Mouse (Mus musculus) limb, embryonic 15.5 days (tissue): ENCODE measurements around the gene Gm42674. TPM values are rescaled to one million over a fixed set of nuclear protein-coding genes. Genes with fewer than 3 reads are reported as not detected.

Source experiments
- ATAC-seq: fragments of 200-750 bp; cut with Nextera tagmentation; 2 replicates; pipeline ENCODE4 v1.8.0; 2017; ENCODE audit warnings: low read depth, moderate TSS enrichment; ENCODE audit not compliant: insufficient number of reproducible peaks, low FRiP score, low TSS enrichment
- H3K27ac ChIP-seq: fragments of 300-500 bp; sonication (generic); 2 replicates; pipeline ENCODE4 v1.5.1; 2015; ENCODE audit warnings: moderate library complexity, mild to moderate bottlenecking, inconsistent platforms
- H3K27me3 ChIP-seq: fragments of 300-500 bp; sonication (generic); 2 replicates; pipeline ENCODE4 v1.6.1; 2015; ENCODE audit warnings: inconsistent platforms
- H3K36me3 ChIP-seq: fragments of 300-500 bp; sonication (generic); 2 replicates; pipeline ENCODE4 v1.6.1; 2015; ENCODE audit warnings: inconsistent platforms
- H3K4me1 ChIP-seq: fragments of 300-500 bp; sonication (generic); 2 replicates; pipeline ENCODE4 v1.6.1; 2015; ENCODE audit warnings: inconsistent platforms
- H3K4me2 ChIP-seq: fragments of 300-500 bp; sonication (generic); 2 replicates; pipeline ENCODE4 v1.6.1; 2015; ENCODE audit warnings: mild to moderate bottlenecking, inconsistent platforms
- H3K4me3 ChIP-seq: fragments of 300-500 bp; sonication (generic); 2 replicates; pipeline ENCODE4 v1.5.1; 2015; ENCODE audit warnings: mild to moderate bottlenecking, inconsistent platforms
- H3K9ac ChIP-seq: fragments of 300-500 bp; sonication (generic); 2 replicates; pipeline ENCODE4 v1.6.1; 2015; ENCODE audit warnings: inconsistent platforms
- H3K9me3 ChIP-seq: fragments of 300-500 bp; sonication (generic); 2 replicates; pipeline ENCODE4 v1.6.1; 2016; ENCODE audit warnings: inconsistent platforms
- polyA plus RNA-seq: library from polyadenylated mRNA; unstranded; fragments of >200 nt; fragmentation: Nextera tagmentation; extraction: Ambion mirVana; gene quantifications from 2 replicates; pipeline ENCODE4 v1.2.1, GENCODE M21; 2015

The Gm42674 gene
- polyA plus RNA-seq, 1 experiment from 2014 or later: not detected

GRCm38 (mm10) chr3:90653717-90654116 is 52.0 kb downstream of the Gm42674 start, which contains the start of gene S100a7a:
Gene S100a7a (plus strand): TSS chr3:90654017.
- Histone ChIP-seq H3K9ac (no peak within 1 kb of the TSS), H3K9me3 (no peaks in the 10 kb centered on the region), H3K4me2 (no peak within 1 kb of the TSS), H3K27me3 (0 out of 2 replicates have a peak, but pooled peaks cover 3% of the 10 kb centered on the region), H3K27ac (no peak within 1 kb of the TSS), H3K4me1 (no peaks in the 10 kb centered on the region), H3K36me3 (no peaks in the 10 kb centered on the region), H3K4me3 (no peak within 1 kb of the TSS)
- ATAC-seq: no peak

Other genes starting within 250 kb of the Gm42674 start
- gene Slc27a3, start 212.0 kb upstream of the Gm42674 start, polyA plus RNA-seq: 36.2 and 37.0 TPM in 2 replicates
- 25.6 and 28.0 TPM in 2 replicates for gene Ints3, start 168.3 kb upstream of the Gm42674 start, polyA plus RNA-seq
- 5.4 and 6.7 TPM in 2 replicates for gene Npr1, start 136.0 kb upstream of the Gm42674 start, polyA plus RNA-seq
- gene Ilf2, start 125.8 kb upstream of the Gm42674 start, polyA plus RNA-seq: 171 and 176 TPM in 2 replicates
- gene Snapin, start 110.9 kb upstream of the Gm42674 start, polyA plus RNA-seq: 89.9 and 95.4 TPM in 2 replicates
- gene Chtop, start 92.4 kb upstream of the Gm42674 start, polyA plus RNA-seq: 146 and 147 TPM in 2 replicates
- 38.7 and 40.1 TPM in 2 replicates for gene S100a1, start 87.5 kb upstream of the Gm42674 start, polyA plus RNA-seq
- gene S100a13, start 87.5 kb upstream of the Gm42674 start, polyA plus RNA-seq: 52.1 and 55.0 TPM in 2 replicates
- gene S100a14, start 75.0 kb upstream of the Gm42674 start, polyA plus RNA-seq: 171 TPM in 2 replicates
- gene S100a16, start 64.7 kb upstream of the Gm42674 start, polyA plus RNA-seq: 426 and 454 TPM in 2 replicates
- 1.8 and 2.6 TPM in 2 replicates for gene S100a3, start 41.3 kb upstream of the Gm42674 start, polyA plus RNA-seq
- gene S100a2, start 11.7 kb upstream of the Gm42674 start, polyA plus RNA-seq: not detected in 2 replicates
- gene S100a4, start 1.9 kb downstream of the Gm42674 start, polyA plus RNA-seq: 21.0 and 29.6 TPM in 2 replicates
- not detected in 2 replicates for gene S100a5, start 6.6 kb downstream of the Gm42674 start, polyA plus RNA-seq
- 481 and 553 TPM in 2 replicates for gene S100a6, start 11.0 kb downstream of the Gm42674 start, polyA plus RNA-seq
- gene S100a7a, start 52.1 kb downstream of the Gm42674 start, polyA plus RNA-seq: 8.4 and 9.6 TPM in 2 replicates
- 30.5 and 33.3 TPM in 2 replicates for gene S100a8, start 67.1 kb downstream of the Gm42674 start, polyA plus RNA-seq
- 20.9 and 25.6 TPM in 2 replicates for gene S100a9, start 93.8 kb downstream of the Gm42674 start, polyA plus RNA-seq
- 1.2 and 1.3 TPM in 2 replicates for gene Pglyrp4, start 125.0 kb downstream of the Gm42674 start, polyA plus RNA-seq
- not detected in 2 replicates for gene Gm5849, start 176.0 kb downstream of the Gm42674 start, polyA plus RNA-seq